Mouse (Mus musculus) intestine, postnatal 0 days (tissue): ENCODE data around the gene Elk4. TPM values are rescaled to one million over a fixed set of nuclear protein-coding genes. Genes with fewer than 3 reads are reported as not detected.

Experiments
- ATAC-seq: fragments of 200-750 bp; cut with Nextera tagmentation; 2 replicates; pipeline ENCODE4 v1.8.0; 2017; ENCODE audit warnings: mild to moderate bottlenecking, moderate TSS enrichment, moderate library complexity
- H3K27ac ChIP-seq: fragments of 300-500 bp; sonication (generic); 2 replicates; pipeline ENCODE4 v1.5.1; 2014; ENCODE audit warnings: mild to moderate bottlenecking, low read depth, low read length, moderate library complexity
- H3K27me3 ChIP-seq: fragments of 300-500 bp; sonication (generic); replicated peaks from 2 replicates; pipeline ENCODE4 v1.6.1; 2014; ENCODE audit warnings: low read length, mixed read lengths; ENCODE audit not compliant: control insufficient read depth, insufficient read depth
- H3K36me3 ChIP-seq: fragments of 300-500 bp; sonication (generic); 2 replicates; pipeline ENCODE4 v1.6.1; 2014; ENCODE audit warnings: mild to moderate bottlenecking, moderate library complexity; ENCODE audit not compliant: control insufficient read depth, insufficient read depth
- H3K4me1 ChIP-seq: fragments of 300-500 bp; sonication (generic); replicated peaks from 2 replicates; pipeline ENCODE4 v1.6.1; 2014; ENCODE audit warnings: antibody characterized with exemption, low read length, mixed read lengths; ENCODE audit not compliant: control insufficient read depth, insufficient read depth
- H3K4me2 ChIP-seq: fragments of 300-500 bp; sonication (generic); replicated peaks from 2 replicates; pipeline ENCODE4 v1.6.1; 2014; ENCODE audit warnings: low read depth, mild to moderate bottlenecking, moderate library complexity
- H3K4me3 ChIP-seq: fragments of 300-500 bp; sonication (generic); 2 replicates; pipeline ENCODE4 v1.5.1; 2014; ENCODE audit warnings: low read depth, low read length
- H3K9ac ChIP-seq: fragments of 300-500 bp; sonication (generic); 2 replicates; pipeline ENCODE4 v1.6.1; 2014; ENCODE audit warnings: mild to moderate bottlenecking, low read depth, low read length
- H3K9me3 ChIP-seq: fragments of 300-500 bp; sonication (generic); 2 replicates; pipeline ENCODE4 v1.6.1; 2016; ENCODE audit warnings: mixed run types; ENCODE audit not compliant: control insufficient read depth
- CTCF ChIP-seq: sonication (generic); IDR thresholded peaks from 2 replicates; pipeline ENCODE4 v1.5.1; 2016; ENCODE audit warnings: low read depth, mild to moderate bottlenecking, control low read depth, antibody characterized with exemption, moderate library complexity
- WGBS: fragments of 180-500 bp; shearing (Covaris S2); extraction: QIAGEN DNeasy Blood & Tissue Kit; methylation state at CpG from one replicate; pipeline ENCODE4 v1.1.7; 2014; 5-methylcytosine and 5-hydroxymethylcytosine counted together
- polyA plus RNA-seq: library from polyadenylated mRNA; unstranded; fragments of >200 nt; fragmentation: Nextera tagmentation; extraction: Ambion mirVana; gene quantifications from 2 replicates; pipeline ENCODE4 v1.2.1, GENCODE M21; 2015

Gene Elk4
- polyA plus RNA-seq = 16.4 and 19.6 TPM in 2 replicates

GRCm38 (mm10) chr1:132007282-132007815 is at the start of gene Elk4:
Elk4 (plus strand) TSS chr1:132007607.
- peak within 1 kb of the TSS; percentile 70 for H3K4me3 ChIP-seq
- peak within 1 kb of the TSS; percentile 74 for H3K4me2 ChIP-seq
- ATAC-seq = peak; percentile 81
- peak within 1 kb of the TSS; percentile 99 for H3K9ac ChIP-seq
- H3K27ac ChIP-seq = peak within 1 kb of the TSS; percentile 100
- H3K9me3 ChIP-seq = no peaks in the 10 kb centered on the region
- H3K4me1 ChIP-seq = peaks cover 11% of the 10 kb centered on the region
- WGBS = under 1% methylated on average over 61 of the region's 61 CpGs
- no peaks in the 10 kb centered on the region for H3K36me3 ChIP-seq
- H3K27me3 ChIP-seq = no peaks in the 10 kb centered on the region
- no peak for TF ChIP-seq CTCF

- peaks cover 42% of the 10 kb centered on the region for H3K27me3 ChIP-seq
- WGBS = 64% methylated on average over 2 of the region's 2 CpGs
- H3K27ac ChIP-seq = no peak overlapping the region
- no peaks in the 10 kb centered on the region for H3K36me3 ChIP-seq
- no peak overlapping the region for H3K4me3 ChIP-seq
- H3K4me2 ChIP-seq = no peak overlapping the region
- no peak for TF ChIP-seq CTCF
- ATAC-seq = no peak
- H3K4me1 ChIP-seq = no peaks in the 10 kb centered on the region
- no peaks in the 10 kb centered on the region for H3K9me3 ChIP-seq
- H3K9ac ChIP-seq = no peak overlapping the region
Observed at GRCm38 (mm10) chr1:131961004-131961403, 46.4 kb upstream of the Elk4 start.

- Histone ChIP-seq H3K27me3 (peaks cover 42% of the 10 kb centered on the region), H3K4me2 (peak within 1 kb of the TSS; percentile 100)
Observed at GRCm38 (mm10) chr1:131962606-131963084, 44.8 kb upstream of the Elk4 start, which contains the start of gene Slc45a3. Slc45a3 (plus strand) TSS chr1:131962967.

GRCm38 (mm10) chr1:131963085-131963951 is 44.1 kb upstream of the Elk4 start:
- TF ChIP-seq CTCF = no peak

More at GRCm38 (mm10) chr1:131962606-131963084, 44.8 kb upstream of the Elk4 start, which contains the start of gene Slc45a3:
- Histone ChIP-seq H3K9ac (peak within 1 kb of the TSS; percentile 42), H3K36me3 (no peaks in the 10 kb centered on the region), H3K27ac (no peak within 1 kb of the TSS), H3K4me3 (peak within 1 kb of the TSS; percentile 68), H3K9me3 (no peaks in the 10 kb centered on the region), H3K4me1 (no peaks in the 10 kb centered on the region)
- TF ChIP-seq CTCF = no peak
- peak; percentile 28 for ATAC-seq
- WGBS = 1% methylated on average over 31 of the region's 35 CpGs

GRCm38 (mm10) chr1:131964100-131964499 is 43.3 kb upstream of the Elk4 start:
- H3K9ac ChIP-seq = no peak overlapping the region
- H3K4me1 ChIP-seq = no peaks in the 10 kb centered on the region
- peaks cover 42% of the 10 kb centered on the region for H3K27me3 ChIP-seq
- 65% methylated on average over 5 of the region's 5 CpGs for WGBS
- peak overlapping the region; percentile 100; the same call in 1 of the 2 replicates for H3K4me2 ChIP-seq
- TF ChIP-seq CTCF = no peak
- H3K4me3 ChIP-seq = peak overlapping the region; percentile 68; the same call in 1 of the 2 replicates
- H3K9me3 ChIP-seq = no peaks in the 10 kb centered on the region
- no peaks in the 10 kb centered on the region for H3K36me3 ChIP-seq
- no peak for ATAC-seq
- H3K27ac ChIP-seq = no peak overlapping the region

More at GRCm38 (mm10) chr1:131963085-131963951, 44.1 kb upstream of the Elk4 start:
- peaks cover 42% of the 10 kb centered on the region for H3K27me3 ChIP-seq
- no peak overlapping the region for H3K27ac ChIP-seq
- H3K9me3 ChIP-seq = no peaks in the 10 kb centered on the region
- no peaks in the 10 kb centered on the region for H3K4me1 ChIP-seq
- H3K36me3 ChIP-seq = no peaks in the 10 kb centered on the region
- peak overlapping the region; percentile 100 for H3K4me2 ChIP-seq
- 1% methylated on average over 71 of the region's 76 CpGs for WGBS
- peak overlapping the region; percentile 42 for H3K9ac ChIP-seq
- peak overlapping the region; percentile 68 for H3K4me3 ChIP-seq
- peak; percentile 72 for ATAC-seq

- Histone ChIP-seq H3K4me3 (no peak overlapping the region), H3K4me1 (no peaks in the 10 kb centered on the region), H3K36me3 (no peaks in the 10 kb centered on the region), H3K27ac (no peak overlapping the region), H3K9me3 (no peaks in the 10 kb centered on the region), H3K9ac (no peak overlapping the region), H3K27me3 (peaks cover 42% of the 10 kb centered on the region), H3K4me2 (no peak overlapping the region)
- TF ChIP-seq CTCF = no peak
- ATAC-seq = no peak
- WGBS = 86% methylated on average over 7 of the region's 7 CpGs
Observed at GRCm38 (mm10) chr1:131964580-131964979, 42.8 kb upstream of the Elk4 start.
